Mouse (Mus musculus) heart, embryonic 12.5 days (tissue): ENCODE measurements at regions not wholly inside any gene's neighbourhood (a gene's known extent, or its start where the extent isn't known, plus 50 kb on each side); places are given as distances from the start of the nearest gene placed in this dataset.

Experiments
- ATAC-seq: fragments of 200-750 bp; cut with Nextera tagmentation; 2 replicates; pipeline ENCODE4 v1.8.0; 2017; ENCODE audit warnings: moderate TSS enrichment, moderate library complexity; ENCODE audit not compliant: insufficient number of reproducible peaks, low FRiP score
- H3K27ac ChIP-seq: fragments of 300-500 bp; sonication (generic); 2 replicates; pipeline ENCODE4 v1.5.1; 2016; ENCODE audit warnings: mild to moderate bottlenecking, moderate library complexity; ENCODE audit not compliant: poor library complexity, severe bottlenecking
- H3K27me3 ChIP-seq: fragments of 300-500 bp; sonication (generic); replicated peaks from 2 replicates; pipeline ENCODE4 v1.6.1; 2016; ENCODE audit warnings: mild to moderate bottlenecking, moderate library complexity
- H3K36me3 ChIP-seq: fragments of 300-500 bp; sonication (generic); 2 replicates; pipeline ENCODE4 v1.6.1; 2016; ENCODE audit warnings: mild to moderate bottlenecking, moderate library complexity
- H3K4me1 ChIP-seq: fragments of 300-500 bp; sonication (generic); replicated peaks from 2 replicates; pipeline ENCODE4 v1.6.1; 2016; ENCODE audit warnings: mild to moderate bottlenecking
- H3K4me2 ChIP-seq: fragments of 300-500 bp; sonication (generic); 2 replicates; pipeline ENCODE4 v1.6.1; 2016; ENCODE audit warnings: mild to moderate bottlenecking, moderate library complexity
- H3K4me3 ChIP-seq: fragments of 300-500 bp; sonication (generic); 2 replicates; pipeline ENCODE4 v1.5.1; 2016; ENCODE audit warnings: mild to moderate bottlenecking
- H3K9ac ChIP-seq: fragments of 300-500 bp; sonication (generic); 2 replicates; pipeline ENCODE4 v1.6.1; 2016; ENCODE audit warnings: mild to moderate bottlenecking, moderate library complexity
- H3K9me3 ChIP-seq: fragments of 300-500 bp; sonication (generic); replicated peaks from 2 replicates; pipeline ENCODE4 v1.6.1; 2016; ENCODE audit warnings: mild to moderate bottlenecking, moderate library complexity
- WGBS: fragments of 180-500 bp; shearing (Covaris S2); methylation state at CpG from one replicate; pipeline ENCODE4 v1.1.7; 2016; 5-methylcytosine and 5-hydroxymethylcytosine counted together

DNA sequence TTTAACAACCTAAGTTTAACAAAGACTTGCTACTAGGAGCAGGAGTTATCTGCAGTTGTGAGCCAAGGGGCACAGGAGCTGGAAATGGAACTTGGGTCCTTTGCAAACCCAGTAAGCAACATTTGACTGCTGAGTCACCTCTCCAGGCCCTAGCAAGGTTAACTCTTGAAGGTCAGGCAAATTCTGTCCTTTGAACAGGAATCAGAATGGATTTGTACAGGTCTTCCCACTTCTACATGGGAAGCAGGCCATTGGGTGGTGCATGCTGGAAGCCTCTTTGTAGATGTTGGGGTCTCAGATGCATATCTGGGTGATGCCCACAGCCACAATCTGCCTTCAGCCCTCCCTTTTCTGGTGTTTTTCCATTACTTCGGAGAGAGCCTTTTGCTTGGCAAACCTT, 255.3 kb downstream of the Icos start:
- H3K9ac ChIP-seq, result no peak overlapping the region
- no peaks in the 10 kb centered on the region for H3K27me3 ChIP-seq
- ATAC-seq, result no peak
- H3K4me3 ChIP-seq, result no peak overlapping the region
- H3K27ac ChIP-seq, result no peak overlapping the region
- no peak overlapping the region for H3K4me2 ChIP-seq
- 64% methylated on average over 1 of the region's 1 CpGs for WGBS
- no peaks in the 10 kb centered on the region for H3K36me3 ChIP-seq
- no peaks in the 10 kb centered on the region for H3K9me3 ChIP-seq
- H3K4me1 ChIP-seq, result peaks cover 18% of the 10 kb centered on the region

DNA sequence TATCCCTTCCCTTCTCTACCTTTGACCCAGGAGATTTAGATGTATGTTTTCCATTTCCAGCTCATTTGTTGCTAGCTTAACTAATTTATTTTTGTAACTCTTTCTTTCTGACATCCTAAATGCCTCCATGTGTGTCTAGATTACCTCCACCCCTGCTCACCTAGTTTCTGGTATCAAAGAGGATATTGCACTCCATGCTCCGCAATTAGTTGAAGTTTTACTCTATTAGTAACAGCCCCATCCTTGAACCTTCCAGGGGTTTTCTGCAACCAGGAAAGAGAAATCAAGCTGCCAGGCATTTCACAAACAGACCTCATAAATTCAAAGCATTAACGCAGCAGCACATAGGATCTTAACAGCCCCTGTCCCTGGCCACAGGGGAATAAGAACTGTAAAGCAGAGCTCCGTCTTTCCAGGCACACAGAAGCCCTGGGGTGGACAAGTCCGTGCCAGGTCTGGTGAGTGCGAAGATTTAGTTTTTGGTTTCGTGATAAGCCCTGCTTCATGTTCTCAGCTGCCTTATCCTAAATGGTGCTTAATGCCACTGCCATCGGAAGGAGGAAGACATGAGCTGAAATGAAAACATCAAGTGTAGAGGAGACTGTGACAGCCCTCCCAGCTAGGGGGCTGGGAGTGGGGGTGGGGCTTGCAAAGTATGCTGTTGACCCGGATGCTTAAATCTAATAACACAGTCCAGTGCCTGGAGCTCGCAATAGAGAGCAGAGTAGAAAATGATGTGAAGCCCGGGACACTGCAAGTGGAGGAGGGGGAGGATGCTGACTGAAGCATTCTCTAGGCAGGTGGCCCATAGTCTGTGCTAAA, 256.0 kb downstream of the Icos start:
- Histone ChIP-seq H3K4me2 (peak overlapping the region; percentile 56), H3K27me3 (no peaks in the 10 kb centered on the region), H3K27ac (no peak overlapping the region), H3K36me3 (no peaks in the 10 kb centered on the region), H3K9me3 (no peaks in the 10 kb centered on the region), H3K9ac (no peak overlapping the region), H3K4me3 (peak overlapping the region; percentile 10; the same call in 1 of the 2 replicates), H3K4me1 (peaks cover 18% of the 10 kb centered on the region)
- 16% methylated on average over 10 of the region's 10 CpGs for WGBS
- ATAC-seq, result no peak

DNA sequence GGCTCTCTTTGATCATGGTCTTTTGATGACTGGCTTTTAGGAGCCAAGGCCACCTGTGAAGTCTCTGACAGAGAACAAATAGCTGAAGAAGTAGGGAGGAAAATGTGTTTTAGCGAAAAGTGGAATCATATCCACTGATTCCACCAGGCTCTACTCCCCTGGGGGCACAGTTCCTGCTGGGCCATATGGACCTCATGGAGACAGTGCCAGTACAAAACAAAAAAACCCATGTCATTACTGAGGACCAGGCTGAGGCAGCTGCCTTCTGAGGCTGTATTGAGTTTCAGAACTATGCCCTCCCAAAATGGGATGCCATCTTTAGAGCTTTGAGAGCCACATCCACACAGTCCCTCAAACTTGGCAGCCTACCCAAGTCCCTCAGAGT, 256.6 kb downstream of the Icos start:
- Histone ChIP-seq H3K9me3 (no peaks in the 10 kb centered on the region), H3K4me2 (peak overlapping the region; percentile 56), H3K4me1 (peaks cover 15% of the 10 kb centered on the region), H3K36me3 (no peaks in the 10 kb centered on the region), H3K4me3 (0 out of 2 replicates have a peak overlapping the region, but pooled peaks have one; percentile 10), H3K27ac (no peak overlapping the region), H3K9ac (no peak overlapping the region), H3K27me3 (no peaks in the 10 kb centered on the region)
- 19% methylated on average over 1 of the region's 1 CpGs for WGBS
- no peak for ATAC-seq

DNA sequence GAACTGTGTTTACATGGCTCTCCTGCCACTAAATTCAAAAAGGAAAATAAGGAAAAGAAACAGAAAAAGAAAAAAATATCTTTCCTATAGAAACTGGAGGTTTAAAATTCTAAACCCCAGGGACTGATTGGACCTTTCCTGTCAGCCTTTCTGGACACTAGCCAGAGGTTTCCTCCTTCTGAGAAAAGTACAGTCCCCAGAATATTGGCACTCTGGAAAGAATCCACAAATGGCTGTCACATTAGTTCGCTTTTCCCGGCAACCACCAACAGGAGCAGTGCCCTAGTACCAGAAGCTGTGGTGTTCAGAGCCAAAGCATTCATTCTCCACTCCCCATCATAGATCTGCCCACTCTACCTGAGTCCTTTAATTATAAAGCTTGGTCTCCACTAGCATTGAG, 258.8 kb downstream of the Icos start:
- no peaks in the 10 kb centered on the region for H3K9me3 ChIP-seq
- ATAC-seq, result no peak
- H3K9ac ChIP-seq, result no peak overlapping the region
- WGBS, result 59% methylated on average over 2 of the region's 2 CpGs
- peaks cover 15% of the 10 kb centered on the region for H3K4me1 ChIP-seq
- no peaks in the 10 kb centered on the region for H3K36me3 ChIP-seq
- H3K4me2 ChIP-seq, result no peak overlapping the region
- no peak overlapping the region for H3K4me3 ChIP-seq
- no peaks in the 10 kb centered on the region for H3K27me3 ChIP-seq
- no peak overlapping the region for H3K27ac ChIP-seq

DNA sequence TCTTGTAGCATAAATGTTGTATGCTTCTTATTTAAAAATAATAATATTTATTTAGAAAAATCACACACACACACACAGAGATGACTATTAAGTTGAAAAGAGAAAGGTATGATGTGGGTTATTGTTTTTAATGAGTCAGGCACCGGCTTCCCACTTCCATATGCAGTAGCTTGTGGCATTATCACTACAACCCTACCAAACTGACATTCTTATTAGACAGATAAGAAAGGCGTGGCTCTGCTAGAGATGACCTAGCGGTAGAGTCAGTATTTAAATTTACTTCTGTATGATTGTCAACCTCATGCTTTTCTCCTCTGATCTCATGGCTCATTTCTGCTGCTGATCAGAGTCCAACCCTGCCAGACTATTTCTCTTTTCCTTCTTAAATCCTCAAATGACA, 260.9 kb downstream of the Icos start:
- Histone ChIP-seq H3K4me1 (peaks cover 8% of the 10 kb centered on the region), H3K9ac (no peak overlapping the region), H3K9me3 (no peaks in the 10 kb centered on the region), H3K27ac (no peak overlapping the region), H3K4me2 (no peak overlapping the region), H3K27me3 (no peaks in the 10 kb centered on the region), H3K4me3 (no peak overlapping the region), H3K36me3 (no peaks in the 10 kb centered on the region)
- WGBS, result 65% methylated on average over 3 of the region's 3 CpGs
- ATAC-seq, result no peak

DNA sequence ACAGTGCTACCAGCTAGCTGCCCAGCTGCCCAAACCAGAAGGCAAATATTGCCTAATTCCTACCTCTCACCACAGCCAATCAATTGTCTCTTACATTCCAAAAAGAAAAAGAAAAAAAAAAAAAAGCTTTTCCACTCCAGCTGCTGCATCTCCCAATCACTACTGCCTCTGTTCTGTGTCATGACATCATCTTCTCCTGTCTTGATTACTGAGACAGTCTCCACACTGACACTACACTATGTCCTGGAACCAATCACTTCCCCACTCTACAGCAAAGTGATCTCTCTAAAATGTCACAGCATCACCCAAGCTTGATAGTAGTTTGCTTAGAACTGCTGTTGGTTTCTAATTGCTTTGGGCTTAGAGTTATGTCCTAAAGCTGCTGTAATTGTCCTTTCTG, 279.8 kb downstream of the Icos start:
- H3K4me1 ChIP-seq, result no peaks in the 10 kb centered on the region
- H3K27ac ChIP-seq, result no peak overlapping the region
- H3K4me2 ChIP-seq, result no peak overlapping the region
- H3K27me3 ChIP-seq, result no peaks in the 10 kb centered on the region
- H3K9ac ChIP-seq, result no peak overlapping the region
- H3K4me3 ChIP-seq, result no peak overlapping the region
- no peaks in the 10 kb centered on the region for H3K9me3 ChIP-seq
- no peaks in the 10 kb centered on the region for H3K36me3 ChIP-seq
- ATAC-seq, result no peak

DNA sequence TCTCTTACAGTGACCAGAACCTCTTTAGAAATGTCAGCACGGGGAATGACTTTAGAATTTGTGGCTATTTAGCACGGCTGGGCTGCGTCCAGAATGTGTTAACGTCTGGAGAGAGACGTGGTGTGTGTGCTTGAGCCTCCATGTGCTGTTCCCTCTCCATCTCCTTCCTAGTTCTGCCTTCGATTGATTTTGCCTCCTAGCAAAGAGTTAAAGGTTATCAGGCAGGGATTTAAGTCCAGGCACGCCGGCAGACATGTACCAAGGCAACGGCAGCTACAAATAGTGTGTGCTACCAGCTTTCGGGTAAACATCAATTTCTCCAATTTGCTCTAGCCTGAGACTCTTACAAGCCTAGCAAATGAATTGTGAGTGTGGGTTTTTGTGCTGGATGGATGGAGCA, 285.7 kb downstream of the Icos start:
- no peak for ATAC-seq
- peaks cover 8% of the 10 kb centered on the region for H3K4me1 ChIP-seq
- no peaks in the 10 kb centered on the region for H3K9me3 ChIP-seq
- no peak overlapping the region for H3K9ac ChIP-seq
- peak overlapping the region; percentile 45 for H3K4me2 ChIP-seq
- no peak overlapping the region for H3K27ac ChIP-seq
- 23% methylated on average over 10 of the region's 10 CpGs for WGBS
- H3K4me3 ChIP-seq, result no peak overlapping the region
- no peaks in the 10 kb centered on the region for H3K27me3 ChIP-seq
- no peaks in the 10 kb centered on the region for H3K36me3 ChIP-seq

DNA sequence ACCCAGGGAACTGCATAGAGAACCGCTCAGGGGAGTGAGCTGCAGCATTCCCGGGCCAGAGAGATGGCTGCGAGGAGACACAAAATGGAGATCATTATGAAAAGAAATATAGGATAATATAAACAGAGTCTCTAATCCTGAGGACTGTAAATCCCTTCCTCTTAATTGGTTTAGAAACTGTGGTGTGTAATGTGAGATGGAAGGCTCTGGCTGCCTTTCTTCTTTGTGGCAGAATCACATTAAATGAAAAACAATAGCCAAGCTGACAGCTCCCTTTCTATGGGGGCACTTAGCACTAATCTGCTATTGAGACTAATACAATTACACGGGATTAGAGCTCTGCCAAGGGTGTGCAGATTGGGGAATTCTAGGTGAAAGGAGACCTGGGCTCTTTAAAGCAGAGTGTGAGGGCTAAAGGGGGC, 288.0 kb downstream of the Icos start:
- Histone ChIP-seq H3K4me2 (no peak overlapping the region), H3K27me3 (no peaks in the 10 kb centered on the region), H3K4me1 (peaks cover 8% of the 10 kb centered on the region), H3K4me3 (no peak overlapping the region), H3K9me3 (no peaks in the 10 kb centered on the region), H3K27ac (no peak overlapping the region), H3K36me3 (no peaks in the 10 kb centered on the region), H3K9ac (no peak overlapping the region)
- ATAC-seq, result no peak
- WGBS, result 42% methylated on average over 4 of the region's 4 CpGs

DNA sequence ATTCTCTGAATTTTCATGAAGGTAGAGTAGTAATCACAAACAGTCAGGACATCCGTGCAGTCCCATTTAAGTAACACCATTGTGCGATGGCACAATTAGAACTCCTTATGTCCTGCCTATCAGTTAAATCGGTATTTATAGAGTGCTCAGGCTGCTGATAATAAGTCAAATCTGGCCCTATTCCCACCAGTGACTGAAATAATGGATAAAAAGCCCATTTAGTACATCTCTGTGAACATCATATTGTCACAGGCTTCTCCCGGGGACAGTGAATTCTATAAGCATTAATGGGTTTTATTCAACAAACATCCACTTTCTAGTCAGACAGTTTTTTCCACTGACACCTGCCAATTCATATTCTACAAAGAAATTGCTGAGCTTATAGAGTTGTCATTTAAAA, 296.1 kb downstream of the Icos start:
- Histone ChIP-seq H3K9ac (no peak overlapping the region), H3K36me3 (no peaks in the 10 kb centered on the region), H3K27me3 (no peaks in the 10 kb centered on the region), H3K4me3 (no peak overlapping the region), H3K27ac (no peak overlapping the region), H3K9me3 (no peaks in the 10 kb centered on the region), H3K4me2 (no peak overlapping the region), H3K4me1 (no peaks in the 10 kb centered on the region)
- WGBS, result 79% methylated on average over 4 of the region's 4 CpGs
- ATAC-seq, result no peak

DNA sequence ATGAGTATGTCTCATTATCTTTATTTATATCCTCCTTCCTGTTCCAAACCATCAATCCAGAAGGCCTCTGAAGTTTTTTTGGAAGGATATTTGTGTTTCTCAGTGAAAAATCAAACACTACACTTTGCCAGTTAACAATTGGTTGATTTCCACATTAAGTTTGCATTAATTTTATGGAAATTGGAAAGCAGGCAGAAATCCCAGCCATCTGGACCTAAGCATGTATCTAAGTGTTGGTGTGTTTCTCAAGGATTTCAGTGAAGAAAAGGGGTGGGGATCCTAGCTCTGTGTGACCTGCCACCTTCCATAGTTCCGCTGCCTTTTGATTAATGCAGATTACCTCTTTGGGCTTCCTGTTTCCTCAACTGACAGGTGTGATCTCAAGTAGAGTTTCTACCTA, 296.5 kb downstream of the Icos start:
- WGBS, result 86% methylated on average over 1 of the region's 1 CpGs
- no peak overlapping the region for H3K4me2 ChIP-seq
- no peaks in the 10 kb centered on the region for H3K9me3 ChIP-seq
- no peaks in the 10 kb centered on the region for H3K4me1 ChIP-seq
- no peak overlapping the region for H3K27ac ChIP-seq
- ATAC-seq, result no peak
- no peak overlapping the region for H3K9ac ChIP-seq
- H3K4me3 ChIP-seq, result no peak overlapping the region
- no peaks in the 10 kb centered on the region for H3K27me3 ChIP-seq
- no peaks in the 10 kb centered on the region for H3K36me3 ChIP-seq

DNA sequence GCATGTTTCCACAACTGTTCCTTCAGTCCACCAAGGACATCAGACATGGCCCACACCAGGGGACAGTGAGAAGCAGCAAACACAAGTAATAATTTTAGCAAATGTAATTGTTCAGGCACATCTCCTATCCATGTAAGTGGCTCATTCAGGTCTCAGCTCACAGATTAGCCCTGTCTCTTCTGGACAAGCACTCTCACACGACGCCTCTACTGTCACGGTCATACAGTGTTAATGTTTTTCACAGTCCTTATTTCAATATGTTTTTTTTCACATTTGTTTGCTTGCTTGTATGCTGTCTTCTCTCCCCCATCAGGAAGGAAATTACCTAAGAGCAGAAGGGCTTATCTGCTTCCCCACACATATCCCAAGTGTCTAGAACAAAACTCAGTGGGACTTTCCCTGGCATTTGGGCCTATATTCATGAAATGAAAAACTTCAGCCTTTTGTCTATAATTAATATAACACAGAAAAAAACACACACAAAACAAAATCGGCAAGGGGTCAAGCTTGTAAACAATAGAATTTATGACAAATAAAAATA, 299.5 kb downstream of the Icos start:
- WGBS, result 70% methylated on average over 4 of the region's 4 CpGs
- ATAC-seq, result no peak
- H3K4me1 ChIP-seq, result no peaks in the 10 kb centered on the region
- no peaks in the 10 kb centered on the region for H3K36me3 ChIP-seq
- no peaks in the 10 kb centered on the region for H3K9me3 ChIP-seq
- H3K27ac ChIP-seq, result no peak overlapping the region
- H3K4me3 ChIP-seq, result no peak overlapping the region
- no peaks in the 10 kb centered on the region for H3K27me3 ChIP-seq
- H3K9ac ChIP-seq, result no peak overlapping the region
- H3K4me2 ChIP-seq, result no peak overlapping the region

DNA sequence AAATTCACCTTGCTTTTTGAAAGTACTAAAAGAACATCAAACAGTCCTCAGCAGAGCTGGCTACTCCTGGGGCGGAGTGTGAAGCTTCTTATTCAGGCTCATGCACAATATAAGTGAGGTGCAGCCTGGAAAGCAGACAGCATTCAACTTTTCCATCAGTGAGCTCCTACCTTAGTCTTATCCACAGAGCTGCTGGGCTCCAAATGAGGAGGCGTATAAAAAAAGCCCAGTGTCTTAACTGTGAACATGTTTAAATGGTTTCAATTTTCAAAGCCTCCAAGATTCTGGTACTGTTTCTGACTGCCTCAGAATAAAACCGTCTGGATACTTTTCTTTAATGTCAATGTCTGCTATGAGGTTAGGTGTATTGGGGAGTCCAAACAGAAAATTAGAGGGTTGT, 310.5 kb downstream of the Icos start:
- Histone ChIP-seq H3K27ac (no peak overlapping the region), H3K9ac (no peak overlapping the region), H3K9me3 (peaks cover 5% of the 10 kb centered on the region), H3K4me1 (no peaks in the 10 kb centered on the region), H3K27me3 (no peaks in the 10 kb centered on the region), H3K4me2 (no peak overlapping the region), H3K36me3 (no peaks in the 10 kb centered on the region), H3K4me3 (no peak overlapping the region)
- ATAC-seq, result no peak
- 71% methylated on average over 3 of the region's 3 CpGs for WGBS
